Mouse (Mus musculus) intestine, embryonic 16.5 days (tissue): ENCODE measurements around the gene Pum1. TPM values are rescaled to one million over a fixed set of nuclear protein-coding genes. Genes with fewer than 3 reads are reported as not detected.
"Not testable (repeated sequence)": the region's sequence is repeated elsewhere in the genome, so short reads cannot be mapped to it uniquely, and the experiment has no call there.

Experiments
- ATAC-seq: fragments of 200-750 bp; cut with Nextera tagmentation; 2 replicates; pipeline ENCODE4 v1.8.0; 2017; ENCODE audit warnings: moderate TSS enrichment, moderate library complexity
- H3K27ac ChIP-seq: fragments of 300-500 bp; sonication (generic); 2 replicates; pipeline ENCODE4 v1.5.1; 2014; ENCODE audit warnings: mild to moderate bottlenecking, low read length
- H3K27me3 ChIP-seq: fragments of 300-500 bp; sonication (generic); replicated peaks from 2 replicates; pipeline ENCODE4 v1.6.1; 2014; ENCODE audit warnings: low read length, control low read depth, mixed read lengths; ENCODE audit not compliant: control insufficient read depth, insufficient read depth
- H3K36me3 ChIP-seq: fragments of 300-500 bp; sonication (generic); 2 replicates; pipeline ENCODE4 v1.6.1; 2014; ENCODE audit warnings: low read length, control low read depth; ENCODE audit not compliant: control insufficient read depth, insufficient read depth
- H3K4me1 ChIP-seq: fragments of 300-500 bp; sonication (generic); 2 replicates; pipeline ENCODE4 v1.6.1; 2014; ENCODE audit warnings: low read length, control low read depth, mixed read lengths; ENCODE audit not compliant: control insufficient read depth, insufficient read depth
- H3K4me2 ChIP-seq: fragments of 300-500 bp; sonication (generic); 2 replicates; pipeline ENCODE4 v1.6.1; 2014; ENCODE audit warnings: low read depth, low read length, control low read depth
- H3K4me3 ChIP-seq: fragments of 300-500 bp; sonication (generic); 2 replicates; pipeline ENCODE4 v1.5.1; 2014; ENCODE audit warnings: mild to moderate bottlenecking, low read length
- H3K9ac ChIP-seq: fragments of 300-500 bp; sonication (generic); 2 replicates; pipeline ENCODE4 v1.6.1; 2014; ENCODE audit warnings: low read depth, low read length
- H3K9me3 ChIP-seq: fragments of 300-500 bp; sonication (generic); 2 replicates; pipeline ENCODE4 v1.6.1; 2016; ENCODE audit warnings: low read length, control low read depth; ENCODE audit not compliant: control insufficient read depth
- WGBS: fragments of 180-500 bp; shearing (Covaris S2); extraction: QIAGEN DNeasy Blood & Tissue Kit; methylation state at CpG from one replicate; pipeline ENCODE4 v1.1.7; 2014; 5-methylcytosine and 5-hydroxymethylcytosine counted together
- polyA plus RNA-seq: library from polyadenylated mRNA; unstranded; fragments of >200 nt; fragmentation: Nextera tagmentation; extraction: Ambion mirVana; gene quantifications from 2 replicates; pipeline ENCODE4 v1.2.1, GENCODE M21; 2015

Gene Pum1
- polyA plus RNA-seq, 1 experiment from 2014 or later, result 60.8 TPM

DNA sequence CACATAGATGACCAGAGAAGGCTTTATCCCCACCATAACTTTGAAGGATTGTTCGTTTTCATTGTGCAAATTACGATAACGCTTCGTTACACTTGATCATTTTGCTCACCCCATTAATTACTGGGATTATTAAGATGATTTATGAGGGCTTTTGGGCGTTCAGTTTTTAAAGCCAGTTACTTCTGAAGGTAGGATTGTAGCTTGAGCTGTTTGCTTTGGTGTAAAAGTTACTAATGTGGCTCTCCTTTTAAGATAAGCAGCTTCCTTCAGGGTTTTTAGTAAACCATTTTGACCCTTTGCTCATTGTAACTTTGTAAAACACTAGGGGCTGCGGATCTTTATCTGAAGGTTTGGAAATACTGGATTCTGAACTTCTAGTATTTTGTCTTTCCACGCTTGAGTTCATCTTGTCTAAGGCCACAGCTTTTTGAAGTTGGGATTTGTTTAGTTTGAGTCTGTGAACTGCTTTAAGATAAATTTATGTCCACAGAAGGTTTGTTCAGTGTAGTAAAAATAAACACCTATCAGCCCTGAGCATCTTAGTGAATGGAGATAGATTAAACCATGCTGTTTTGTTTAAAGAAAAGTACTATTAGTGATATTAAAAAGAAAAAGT, 1.4 kb downstream of the Pum1 start:
- Histone ChIP-seq H3K36me3 (no peaks in the 10 kb centered on the region), H3K27me3 (no peaks in the 10 kb centered on the region), H3K9me3 (no peaks in the 10 kb centered on the region), H3K27ac (peak overlapping the region; percentile 96), H3K4me1 (peaks cover 31% of the 10 kb centered on the region), H3K4me2 (peak overlapping the region; percentile 65), H3K9ac (peak overlapping the region; percentile 98), H3K4me3 (peak overlapping the region; percentile 89)
- 4% methylated on average over 7 of the region's 7 CpGs for WGBS
- ATAC-seq, result no peak

DNA sequence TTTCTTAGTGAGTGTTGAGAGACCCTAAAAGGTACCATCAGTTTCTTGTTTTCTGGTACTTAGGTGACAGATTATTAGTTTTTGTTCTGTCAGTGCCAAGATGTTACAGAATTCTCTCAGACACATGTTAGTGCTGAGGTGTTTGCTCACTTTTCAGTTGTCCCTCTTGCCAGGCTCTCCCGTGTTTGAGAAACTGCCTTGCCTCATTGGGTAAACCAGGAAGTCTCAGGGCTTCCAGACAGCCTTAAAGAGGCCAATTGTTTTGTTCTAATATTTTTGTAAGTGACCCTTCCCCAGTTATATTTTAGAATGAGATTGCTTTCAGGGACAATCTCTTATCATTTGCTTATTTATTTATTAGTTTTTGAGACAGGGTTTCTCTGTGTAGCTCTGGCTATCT, 2.1 kb downstream of the Pum1 start:
- no peaks in the 10 kb centered on the region for H3K27me3 ChIP-seq
- H3K4me1 ChIP-seq, result peaks cover 31% of the 10 kb centered on the region
- WGBS, result 3% methylated on average over 1 of the region's 1 CpGs
- no peak for ATAC-seq
- H3K36me3 ChIP-seq, result no peaks in the 10 kb centered on the region
- H3K27ac ChIP-seq, result no peak overlapping the region
- peak overlapping the region; percentile 23 for H3K4me3 ChIP-seq
- no peaks in the 10 kb centered on the region for H3K9me3 ChIP-seq
- no peak overlapping the region for H3K9ac ChIP-seq
- H3K4me2 ChIP-seq, result peak overlapping the region; percentile 31; the same call in 1 of the 2 replicates

DNA sequence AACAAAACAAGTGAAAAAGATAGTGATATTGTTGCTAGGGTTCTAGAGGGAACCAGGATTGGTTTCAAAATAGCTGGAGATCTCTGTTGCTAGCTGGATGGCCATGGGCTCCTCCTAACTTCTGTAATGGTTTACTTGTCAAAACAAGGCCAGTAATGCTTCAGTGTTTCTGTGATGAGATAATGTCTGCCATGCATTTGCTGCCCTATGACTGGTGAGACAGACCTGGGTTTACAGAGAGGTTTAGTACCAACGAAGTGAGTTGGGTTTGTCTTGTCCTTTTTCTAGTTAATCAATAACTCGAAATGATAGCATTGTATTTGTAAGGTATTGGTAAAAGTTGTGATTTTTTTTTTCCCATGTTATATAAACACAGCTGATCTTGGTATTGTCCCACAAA, 4.6 kb downstream of the Pum1 start:
- H3K27ac ChIP-seq, result no peak overlapping the region
- no peaks in the 10 kb centered on the region for H3K27me3 ChIP-seq
- H3K9ac ChIP-seq, result no peak overlapping the region
- 43% methylated on average over 2 of the region's 2 CpGs for WGBS
- no peak for ATAC-seq
- H3K36me3 ChIP-seq, result peaks cover 8% of the 10 kb centered on the region
- peak overlapping the region; percentile 16; the same call in 1 of the 2 replicates for H3K4me2 ChIP-seq
- no peaks in the 10 kb centered on the region for H3K9me3 ChIP-seq
- peaks cover 31% of the 10 kb centered on the region for H3K4me1 ChIP-seq
- H3K4me3 ChIP-seq, result no peak overlapping the region

DNA sequence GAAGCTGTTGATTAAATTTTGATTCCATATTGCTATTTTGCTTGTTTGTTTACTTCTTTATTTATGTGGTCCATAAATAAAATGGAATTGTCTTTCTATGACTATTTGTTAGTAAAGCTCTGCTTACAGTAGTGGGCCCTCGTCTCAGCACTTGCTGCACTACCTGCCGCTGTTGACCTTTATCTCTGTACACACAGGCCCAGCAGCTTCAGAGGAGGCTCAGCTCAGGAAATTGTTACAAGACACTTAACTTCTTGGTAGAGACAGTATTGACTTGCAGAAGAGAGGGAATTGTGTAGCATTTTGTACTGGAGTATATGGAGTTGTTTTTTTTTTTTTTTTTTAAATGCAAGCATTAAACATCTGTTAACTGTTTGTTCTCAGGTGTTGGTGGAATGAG, 5.4 kb downstream of the Pum1 start:
- H3K4me3 ChIP-seq, result no peak overlapping the region
- peaks cover 11% of the 10 kb centered on the region for H3K36me3 ChIP-seq
- no peak for ATAC-seq
- no peaks in the 10 kb centered on the region for H3K27me3 ChIP-seq
- H3K9me3 ChIP-seq, result no peaks in the 10 kb centered on the region
- H3K4me1 ChIP-seq, result peaks cover 31% of the 10 kb centered on the region
- H3K27ac ChIP-seq, result no peak overlapping the region
- H3K4me2 ChIP-seq, result no peak overlapping the region
- H3K9ac ChIP-seq, result no peak overlapping the region
- WGBS, result 31% methylated on average over 2 of the region's 2 CpGs

DNA sequence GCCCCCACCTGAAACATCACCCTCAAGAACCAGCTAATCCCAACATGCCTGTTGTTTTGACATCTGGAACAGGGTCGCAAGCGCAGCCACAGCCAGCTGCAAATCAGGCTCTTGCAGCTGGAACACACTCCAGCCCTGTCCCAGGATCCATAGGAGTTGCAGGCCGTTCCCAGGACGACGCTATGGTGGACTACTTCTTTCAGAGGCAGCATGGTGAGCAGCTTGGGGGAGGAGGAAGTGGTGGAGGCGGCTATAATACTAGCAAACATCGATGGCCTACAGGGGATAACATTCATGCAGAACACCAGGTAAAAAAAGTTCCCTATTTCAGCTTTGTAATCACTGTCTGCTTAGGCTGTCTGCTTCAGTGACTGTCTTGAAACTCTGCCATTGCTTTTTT, 5.9 kb downstream of the Pum1 start:
- no peak overlapping the region for H3K4me3 ChIP-seq
- no peak overlapping the region for H3K4me2 ChIP-seq

DNA sequence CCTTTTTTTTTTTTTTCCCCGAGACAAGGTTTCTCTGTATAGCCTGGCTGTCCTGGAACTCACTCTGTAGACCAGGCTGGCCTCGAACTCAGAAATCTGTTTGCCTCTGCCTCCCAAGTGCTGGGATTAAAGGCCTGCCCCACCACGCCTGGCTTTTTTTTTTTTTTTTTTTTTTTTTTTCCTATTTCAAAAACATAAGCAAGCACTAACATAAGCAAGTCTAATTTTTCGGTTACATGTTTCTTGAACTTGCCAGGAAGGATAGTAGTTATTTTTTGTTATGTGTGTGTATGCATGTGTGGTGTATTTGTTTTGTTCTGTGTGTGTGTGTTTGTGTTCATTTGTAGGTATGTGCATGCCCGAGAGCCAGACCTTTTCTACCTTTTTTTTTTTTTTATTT, 6.9 kb downstream of the Pum1 start:
- not testable (repeated sequence) for H3K4me3 ChIP-seq, H3K9ac ChIP-seq, H3K27me3 ChIP-seq, H3K27ac ChIP-seq, H3K4me2 ChIP-seq, ATAC-seq, H3K9me3 ChIP-seq
- Histone ChIP-seq H3K4me1 (peaks cover 31% of the 10 kb centered on the region), H3K36me3 (peaks cover 11% of the 10 kb centered on the region)
- 73% methylated on average over 5 of the region's 5 CpGs for WGBS

More for the DNA sequence above, 5.9 kb downstream of the Pum1 start:
- Histone ChIP-seq H3K36me3 (peaks cover 11% of the 10 kb centered on the region), H3K4me1 (peaks cover 31% of the 10 kb centered on the region), H3K27me3 (no peaks in the 10 kb centered on the region), H3K9ac (no peak overlapping the region), H3K9me3 (no peaks in the 10 kb centered on the region), H3K27ac (no peak overlapping the region)
- 43% methylated on average over 7 of the region's 7 CpGs for WGBS
- ATAC-seq, result no peak

DNA sequence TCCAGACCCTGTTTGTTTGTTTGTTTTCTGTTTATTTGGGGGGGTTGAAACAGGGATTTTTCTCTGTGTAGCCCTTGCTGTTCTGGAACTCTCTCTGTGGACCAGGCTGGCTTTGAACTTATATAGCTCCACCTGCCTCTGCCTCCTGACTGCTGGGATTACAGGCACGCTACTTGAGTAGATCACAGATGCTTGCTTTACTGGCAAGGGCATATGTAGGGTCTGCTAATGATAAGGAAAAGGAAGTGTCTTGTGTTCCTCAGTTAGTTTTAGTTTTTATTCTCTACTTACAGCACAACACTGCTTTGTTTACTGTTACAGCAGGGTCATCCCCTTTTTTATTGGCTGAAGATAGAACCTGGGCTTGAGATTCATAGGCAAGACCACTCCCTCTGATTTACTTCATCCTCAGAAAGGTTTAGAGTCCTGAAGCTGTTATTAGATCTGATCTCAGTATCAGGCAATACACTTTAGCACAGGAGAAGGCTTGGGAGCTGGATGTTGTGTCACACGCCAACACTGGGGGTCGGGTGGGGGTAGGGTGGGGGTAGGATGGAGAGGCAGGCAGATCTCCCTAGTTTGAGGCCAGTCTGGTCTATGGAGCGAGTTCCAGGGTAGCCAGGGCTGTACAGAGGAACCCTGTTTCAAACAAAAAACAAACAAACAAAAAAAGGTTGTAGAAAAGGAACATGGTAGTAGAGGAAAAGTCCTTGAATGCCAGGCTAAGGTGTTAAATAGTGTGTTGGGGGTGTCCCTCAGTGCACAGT, 8.1 kb downstream of the Pum1 start:
- Histone ChIP-seq H3K27me3 (no peaks in the 10 kb centered on the region), H3K9ac (no peak overlapping the region), H3K9me3 (no peaks in the 10 kb centered on the region), H3K4me1 (peaks cover 20% of the 10 kb centered on the region), H3K4me2 (no peak overlapping the region), H3K4me3 (no peak overlapping the region), H3K27ac (no peak overlapping the region), H3K36me3 (peaks cover 11% of the 10 kb centered on the region)
- no peak for ATAC-seq
- WGBS, result 89% methylated on average over 4 of the region's 4 CpGs

DNA sequence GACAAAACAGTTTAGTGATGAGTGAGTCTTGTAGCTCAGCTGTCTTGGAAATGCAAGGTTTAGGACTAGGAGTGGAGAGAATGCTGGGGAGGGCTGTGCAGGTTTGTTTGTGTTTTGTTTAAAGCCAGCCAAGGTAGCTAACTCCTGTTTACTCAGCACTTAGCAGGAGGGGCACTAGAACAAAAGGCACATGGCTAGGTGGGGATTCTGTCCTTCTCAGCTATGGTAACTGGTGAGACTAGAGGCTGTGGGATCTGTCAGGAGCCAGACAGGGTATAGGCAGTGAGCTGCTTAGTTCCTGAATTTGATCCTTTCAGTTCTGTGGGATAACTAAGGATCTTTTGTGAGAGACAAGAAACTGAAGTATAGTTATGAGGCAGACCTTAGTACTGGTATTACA, 9.0 kb downstream of the Pum1 start:
- Histone ChIP-seq H3K27me3 (no peaks in the 10 kb centered on the region), H3K4me2 (no peak overlapping the region), H3K36me3 (peaks cover 11% of the 10 kb centered on the region), H3K9me3 (no peaks in the 10 kb centered on the region), H3K4me3 (no peak overlapping the region), H3K27ac (no peak overlapping the region), H3K4me1 (peaks cover 15% of the 10 kb centered on the region), H3K9ac (no peak overlapping the region)
- no peak for ATAC-seq

DNA sequence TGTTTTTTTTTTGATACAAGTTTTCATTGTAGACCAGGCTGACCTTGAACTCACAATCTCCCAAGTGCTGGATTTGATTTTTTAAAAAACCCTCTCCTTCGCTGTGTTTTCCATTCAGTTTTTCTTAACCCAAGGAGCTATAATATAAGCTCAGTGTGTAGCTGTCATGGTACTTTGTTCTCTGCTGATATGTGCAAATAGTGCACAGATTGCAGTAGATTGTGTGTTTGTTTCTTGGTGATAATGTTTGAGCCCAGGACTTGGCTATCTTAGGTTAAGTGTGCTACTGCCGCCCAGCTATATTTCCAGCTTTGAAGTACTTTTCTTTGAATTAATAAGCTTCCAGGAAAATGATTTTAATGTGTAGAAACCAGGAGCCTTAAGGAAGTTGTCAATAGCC, 13.6 kb downstream of the Pum1 start:
- 79% methylated on average over 2 of the region's 2 CpGs for WGBS
- Histone ChIP-seq H3K9ac (no peak overlapping the region), H3K4me3 (no peak overlapping the region), H3K4me1 (no peaks in the 10 kb centered on the region), H3K9me3 (no peaks in the 10 kb centered on the region), H3K4me2 (no peak overlapping the region), H3K36me3 (peaks cover 10% of the 10 kb centered on the region), H3K27me3 (no peaks in the 10 kb centered on the region), H3K27ac (no peak overlapping the region)
- ATAC-seq, result no peak
